Mouse (Mus musculus) kidney, adult 2 months (tissue): Measurements from ENCODE around the gene Scmh1.
A peak's percentile ranks its signal among the peaks of the same experiment; 100 is the strongest.

Source experiments
- CTCF ChIP-seq: fragments of 200-500 bp; conservative IDR thresholded peaks from 2 replicates; pipeline ENCODE4 v1.5.1; 2011; ENCODE audit warnings: low read depth, mild to moderate bottlenecking, control low read depth, low read length, moderate library complexity, mixed read lengths; ENCODE audit not compliant: insufficient read depth, insufficient read length
- POLR2A ChIP-seq: fragments of 200-500 bp; IDR thresholded peaks from one replicate; pipeline ENCODE4 v1.6.1; 2011; ENCODE audit warnings: low read depth, low read length, control low read depth

DNA sequence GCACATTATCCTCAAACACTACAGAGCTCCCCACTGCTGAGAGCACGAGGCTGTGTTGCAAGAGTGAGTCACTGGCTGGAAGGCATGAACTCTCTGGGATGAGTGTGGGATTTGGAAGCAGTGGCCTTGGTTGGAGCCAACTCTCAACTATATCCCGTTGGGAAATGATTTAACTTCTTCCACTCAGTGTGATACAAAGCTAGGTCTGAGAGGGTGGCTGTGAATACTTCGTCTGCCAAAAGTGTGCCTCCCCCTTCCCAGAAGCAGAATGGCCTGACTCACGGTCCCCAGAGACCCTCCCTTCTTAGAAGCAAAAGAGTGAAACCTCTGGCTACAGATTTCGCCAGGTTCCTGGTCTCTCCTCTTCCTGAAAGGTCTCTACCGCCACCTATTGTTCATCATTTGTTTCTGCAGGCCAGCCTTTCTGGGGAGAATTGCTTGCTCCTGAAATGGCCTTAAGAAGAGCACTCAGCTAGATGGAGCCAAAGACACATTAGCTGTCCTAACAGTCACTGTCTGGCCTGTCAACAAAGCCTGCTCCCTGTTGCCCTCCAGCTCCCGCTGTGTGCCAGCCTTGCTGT lies 24.2 kb upstream of the Scmh1 start:
- TF ChIP-seq POLR2A (no peak), CTCF (peak; percentile 81)
